Mouse (Mus musculus): ENCODE measurements around the gene Psors1c2. TPM values are rescaled to one million over a fixed set of nuclear protein-coding genes. Genes with fewer than 3 reads are reported as not detected.

Gene Psors1c2
- polyA plus RNA-seq, 1 experiment: 0.63 TPM

- Histone ChIP-seq H3K27ac (ENCODE audit: insufficient read depth, low read length) (no peak overlapping the region), H3K4me3 (ENCODE audit: insufficient read depth, low read length) (no peak overlapping the region), H3K4me1 (ENCODE audit: control insufficient read depth, insufficient read depth, low read length) (no peaks in the 10 kb centered on the region)
- TF ChIP-seq POLR2A (IDR thresholded peaks at IDR 0.05; ENCODE audit: low read depth, low read length) (peak; percentile 30; the same call in 1 of the 2 replicates), CTCF (IDR thresholded peaks at IDR 0.05; ENCODE audit: borderline replicate concordance, insufficient read depth, low read length) (no peak)
Measured at GRCm38 (mm10) chr17:35569091-35569944, 36.3 kb downstream of the Psors1c2 start.

- Histone ChIP-seq H3K4me1 (ENCODE audit: control insufficient read depth, insufficient read depth, low read length) (no peaks in the 10 kb centered on the region), H3K27ac (ENCODE audit: insufficient read depth, low read length) (no peak overlapping the region), H3K4me3 (ENCODE audit: insufficient read depth, low read length) (no peak overlapping the region)
- TF ChIP-seq CTCF (IDR thresholded peaks at IDR 0.05; ENCODE audit: borderline replicate concordance, insufficient read depth, low read length) (no peak), POLR2A (IDR thresholded peaks at IDR 0.05; ENCODE audit: low read depth, low read length) (no peak)
Measured at GRCm38 (mm10) chr17:35570836-35571235, 37.8 kb downstream of the Psors1c2 start.

DNA sequence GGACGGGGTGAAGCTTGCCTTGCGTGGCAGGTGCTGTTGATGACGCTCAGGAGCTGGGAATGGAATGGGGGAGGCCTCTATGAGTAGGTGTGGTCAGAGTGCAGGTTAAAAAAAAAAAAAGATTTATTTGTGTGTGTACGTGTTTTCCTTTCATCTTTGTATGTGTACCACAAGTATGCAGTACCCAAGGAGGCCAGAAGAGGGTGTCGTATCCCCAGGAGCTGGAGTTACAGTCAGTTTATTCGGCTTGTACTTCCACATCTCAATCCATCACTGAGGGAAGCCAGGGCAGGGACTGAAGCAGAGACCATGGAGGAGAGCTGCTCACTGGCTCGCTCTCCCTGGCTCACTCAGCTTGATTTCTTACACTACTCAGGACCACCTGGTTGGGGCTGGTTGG lies 38.5 kb downstream of the Psors1c2 start:
- Histone ChIP-seq H3K4me1 (ENCODE audit: control insufficient read depth, insufficient read depth, low read length) (no peaks in the 10 kb centered on the region), H3K27ac (ENCODE audit: insufficient read depth, low read length) (no peak overlapping the region), H3K4me3 (ENCODE audit: insufficient read depth, low read length) (no peak overlapping the region)
- TF ChIP-seq CTCF (IDR thresholded peaks at IDR 0.05; ENCODE audit: borderline replicate concordance, insufficient read depth, low read length) (no peak), POLR2A (IDR thresholded peaks at IDR 0.05; ENCODE audit: low read depth, low read length) (no peak)

DNA sequence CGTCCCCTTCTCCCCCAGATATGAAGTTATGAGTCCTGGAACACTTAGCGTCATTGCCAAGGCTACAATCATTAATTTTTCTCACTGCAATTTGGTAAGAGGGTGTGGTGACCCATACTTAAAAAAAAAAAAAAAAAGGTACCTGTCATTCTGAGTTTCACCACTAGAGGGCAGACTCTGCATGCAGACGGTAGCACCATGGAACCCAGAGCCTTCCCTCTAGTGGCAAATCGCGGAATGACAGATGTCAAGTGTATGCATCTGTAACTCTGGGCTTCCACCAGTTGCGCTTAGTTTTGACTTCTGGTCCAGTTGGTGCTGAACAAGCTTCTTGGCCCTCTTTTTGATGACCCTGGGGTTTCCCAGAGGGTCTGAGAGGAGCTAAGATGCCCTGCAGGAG lies 45.2 kb downstream of the Psors1c2 start:
- Histone ChIP-seq H3K27ac (ENCODE audit: insufficient read depth, low read length) (no peak overlapping the region), H3K4me1 (ENCODE audit: control insufficient read depth, insufficient read depth, low read length) (no peaks in the 10 kb centered on the region), H3K4me3 (ENCODE audit: insufficient read depth, low read length) (no peak overlapping the region)
- TF ChIP-seq POLR2A (IDR thresholded peaks at IDR 0.05; ENCODE audit: low read depth, low read length) (no peak), CTCF (IDR thresholded peaks at IDR 0.05; ENCODE audit: borderline replicate concordance, insufficient read depth, low read length) (peak; percentile 97)

- no peak overlapping the region for H3K27ac ChIP-seq (ENCODE audit: insufficient read depth, low read length)
- TF ChIP-seq POLR2A (IDR thresholded peaks at IDR 0.05; ENCODE audit: low read depth, low read length) (no peak), CTCF (IDR thresholded peaks at IDR 0.05; ENCODE audit: borderline replicate concordance, insufficient read depth, low read length) (peak; percentile 84)
- H3K4me3 ChIP-seq (ENCODE audit: insufficient read depth, low read length): no peak overlapping the region
- H3K4me1 ChIP-seq (ENCODE audit: control insufficient read depth, insufficient read depth, low read length): no peaks in the 10 kb centered on the region
Measured at GRCm38 (mm10) chr17:35582900-35583299, 49.9 kb downstream of the Psors1c2 start.

Other genes starting within 250 kb of the Psors1c2 start
- not detected in 2 replicates for gene H2-Q1, start 212.8 kb upstream of the Psors1c2 start, polyA plus RNA-seq (2011; ENCODE audit: insufficient read length, low read depth, missing spikeins)
- not detected in 2 replicates for gene H2-Q2, start 191.0 kb upstream of the Psors1c2 start, polyA plus RNA-seq (2011; ENCODE audit: insufficient read length, low read depth, missing spikeins)
- 6.7 and 13.7 TPM in 2 replicates for gene H2-Q4, start 153.6 kb upstream of the Psors1c2 start, polyA plus RNA-seq (2011; ENCODE audit: insufficient read length, low read depth, missing spikeins)
- gene H2-Q6, start 108.4 kb upstream of the Psors1c2 start, polyA plus RNA-seq (2011; ENCODE audit: insufficient read length, low read depth, missing spikeins): 0.28 and 0.32 TPM in 2 replicates
- gene H2-Q7, start 94.0 kb upstream of the Psors1c2 start, polyA plus RNA-seq (2011; ENCODE audit: insufficient read length, low read depth, missing spikeins): 0.57 and 1.8 TPM in 2 replicates
- gene H2-Q10, start 63.1 kb upstream of the Psors1c2 start, polyA plus RNA-seq (2011; ENCODE audit: insufficient read length, low read depth, missing spikeins): not detected in 2 replicates
- gene Pou5f1, start 27.2 kb upstream of the Psors1c2 start, polyA plus RNA-seq (2011; ENCODE audit: insufficient read length, low read depth, missing spikeins): 0.39 TPM in 1 of 2 replicates, not detected in the other
- gene Tcf19, start 16.4 kb upstream of the Psors1c2 start, polyA plus RNA-seq (2011; ENCODE audit: insufficient read length, low read depth, missing spikeins): 25.5 and 30.6 TPM in 2 replicates
- 18.6 and 22.8 TPM in 2 replicates for gene Cchcr1, start 16.1 kb upstream of the Psors1c2 start, polyA plus RNA-seq (2011; ENCODE audit: insufficient read length, low read depth, missing spikeins)
- 19.8 and 28.6 TPM in 2 replicates for gene Cdsn, start 18.9 kb downstream of the Psors1c2 start, polyA plus RNA-seq (2011; ENCODE audit: insufficient read length, low read depth, missing spikeins)
- gene 2300002M23Rik, start 34.2 kb downstream of the Psors1c2 start, polyA plus RNA-seq (2011; ENCODE audit: insufficient read length, low read depth, missing spikeins): not detected in 2 replicates
- not detected in 2 replicates for gene Sfta2, start 68.3 kb downstream of the Psors1c2 start, polyA plus RNA-seq (2011; ENCODE audit: insufficient read length, low read depth, missing spikeins)
- gene Gm9573, start 93.4 kb downstream of the Psors1c2 start, polyA plus RNA-seq (2011; ENCODE audit: insufficient read length, low read depth, missing spikeins): not detected in 2 replicates
- gene Mucl3, start 110.5 kb downstream of the Psors1c2 start, polyA plus RNA-seq (2011; ENCODE audit: insufficient read length, low read depth, missing spikeins): 0.18 and 0.19 TPM in 2 replicates
- 12.3 and 14.3 TPM in 2 replicates for gene Vars2, start 134.4 kb downstream of the Psors1c2 start, polyA plus RNA-seq (2011; ENCODE audit: insufficient read length, low read depth, missing spikeins)
- gene Gtf2h4, start 140.5 kb downstream of the Psors1c2 start, polyA plus RNA-seq (2011; ENCODE audit: insufficient read length, low read depth, missing spikeins): 28.7 and 40.5 TPM in 2 replicates
- 42.9 and 46.3 TPM in 2 replicates for gene Ddr1, start 171.4 kb downstream of the Psors1c2 start, polyA plus RNA-seq (2011; ENCODE audit: insufficient read length, low read depth, missing spikeins)